Mouse (Mus musculus): ENCODE data around the gene Gm21885. TPM values are rescaled to one million over a fixed set of nuclear protein-coding genes. Genes with fewer than 3 reads are reported as not detected.

Gm21885 gene
- 0.34 and 0.43 TPM in 2 replicates for polyA plus RNA-seq (2014; fragmentation: Nextera tagmentation; extraction: Ambion mirVana)

DNA sequence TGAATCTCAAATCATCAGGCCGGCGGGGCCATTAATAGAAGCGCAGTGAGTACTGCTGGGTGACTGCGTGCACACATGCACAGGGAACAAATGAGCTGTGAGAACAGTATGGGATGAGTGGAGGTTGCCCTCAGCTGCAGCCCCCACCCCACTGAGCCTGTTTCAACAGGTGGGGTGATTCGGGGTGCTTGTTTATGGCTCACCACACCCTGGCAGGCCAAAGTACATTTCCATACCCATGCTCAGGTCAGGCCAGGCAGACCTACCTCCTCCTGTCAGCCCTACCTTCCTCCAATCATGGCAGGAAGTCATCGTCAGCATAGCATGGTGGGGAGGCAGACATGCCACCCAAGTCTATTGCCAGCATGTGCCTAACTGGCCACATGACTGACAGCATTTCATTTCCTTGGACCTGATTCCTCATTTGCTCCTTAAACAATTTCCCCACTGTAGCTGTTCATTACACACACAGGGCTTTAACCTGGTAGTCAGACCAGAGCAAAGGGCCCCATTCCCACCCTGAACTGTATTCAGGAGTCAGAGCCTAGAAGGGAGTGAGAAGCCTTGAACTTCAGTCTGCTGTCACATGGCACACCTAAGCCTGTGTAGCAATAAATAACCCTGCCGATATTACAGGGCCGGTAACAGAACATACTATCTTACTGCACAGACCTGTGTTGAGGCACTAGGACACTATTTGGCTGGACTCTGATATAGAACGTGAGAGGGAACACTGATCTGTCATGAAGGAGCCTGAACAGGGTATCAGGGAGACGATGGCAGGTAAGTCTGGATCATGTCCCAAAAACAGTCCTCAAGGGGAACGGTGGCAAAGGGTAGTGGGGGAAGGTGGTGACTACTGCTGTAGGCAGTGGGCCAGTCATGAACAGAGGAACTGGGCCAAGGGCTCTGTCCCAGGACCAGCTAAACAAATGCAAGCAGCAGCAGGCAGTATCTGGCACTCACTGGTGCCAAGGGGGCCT lies at the start of gene Gm21885:
Gene Gm21885, plus strand, starts transcription at position 675 of the 983 bp plus-strand sequence.
- no peaks in the 10 kb centered on the region for H3K9me3 ChIP-seq (ENCODE audit: control insufficient read depth, low read length)
- peaks cover 12% of the 10 kb centered on the region; the same call in 1 of the 2 replicates for H3K36me3 ChIP-seq (ENCODE audit: control insufficient read depth, insufficient read depth, low read length)
- no peak within 1 kb of the TSS for H3K4me3 ChIP-seq (ENCODE audit: low read depth, low read length)
- DNase-seq (ENCODE audit: low spot score, missing footprints) (no peak), ATAC-seq (ENCODE audit: low FRiP score) (no peak)
- no peaks in the 10 kb centered on the region; the same call in 1 of the 2 replicates for H3K4me1 ChIP-seq (ENCODE audit: control insufficient read depth, insufficient read depth, low read length)
- WGBS: 91% methylated on average over 11 of the region's 11 CpGs
- H3K9ac ChIP-seq (ENCODE audit: low read length): no peak within 1 kb of the TSS
- no peaks in the 10 kb centered on the region for H3K27me3 ChIP-seq (ENCODE audit: control insufficient read depth, insufficient read depth, low read length)
- no peak within 1 kb of the TSS for H3K4me2 ChIP-seq
- no peak within 1 kb of the TSS for H3K27ac ChIP-seq (ENCODE audit: low read depth, low read length)

DNA sequence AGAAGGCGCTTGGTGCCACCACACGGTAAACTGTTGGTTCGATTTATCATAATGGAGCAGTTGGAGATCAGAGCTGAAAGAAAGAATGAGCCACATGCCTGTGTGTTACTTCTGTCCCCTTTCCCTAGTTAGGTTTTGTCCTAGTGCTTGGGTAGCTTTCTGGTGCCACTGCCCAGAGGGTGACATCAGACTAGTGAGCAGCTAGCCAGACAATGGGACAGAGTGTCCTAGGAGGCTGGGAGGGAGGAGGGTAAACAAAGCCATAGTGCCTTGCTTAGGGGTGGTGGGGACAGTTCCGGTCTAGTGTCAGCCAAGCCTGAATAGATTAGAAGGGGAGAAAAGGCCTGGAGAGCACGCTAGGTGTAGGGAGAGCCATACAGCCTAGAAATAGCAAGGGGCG lies 48.3 kb upstream of the Gm21885 start:
- H3K4me3 ChIP-seq (ENCODE audit: low read depth, low read length): no peak overlapping the region
- WGBS: 66% methylated on average over 6 of the region's 6 CpGs
- no peaks in the 10 kb centered on the region for H3K9me3 ChIP-seq (ENCODE audit: control insufficient read depth, low read length)
- DNase-seq (ENCODE audit: low spot score, missing footprints): no peak
- peak; percentile 38; the same call in 1 of the 2 replicates for ATAC-seq (ENCODE audit: low FRiP score)
- H3K36me3 ChIP-seq (ENCODE audit: control insufficient read depth, insufficient read depth, low read length): no peaks in the 10 kb centered on the region
- H3K4me1 ChIP-seq (ENCODE audit: control insufficient read depth, insufficient read depth, low read length): peaks cover 5% of the 10 kb centered on the region
- H3K27me3 ChIP-seq (ENCODE audit: control insufficient read depth, insufficient read depth, low read length): no peaks in the 10 kb centered on the region
- H3K27ac ChIP-seq (ENCODE audit: low read depth, low read length): no peak overlapping the region
- no peak overlapping the region for H3K4me2 ChIP-seq
- no peak overlapping the region for H3K9ac ChIP-seq (ENCODE audit: low read length)

DNA sequence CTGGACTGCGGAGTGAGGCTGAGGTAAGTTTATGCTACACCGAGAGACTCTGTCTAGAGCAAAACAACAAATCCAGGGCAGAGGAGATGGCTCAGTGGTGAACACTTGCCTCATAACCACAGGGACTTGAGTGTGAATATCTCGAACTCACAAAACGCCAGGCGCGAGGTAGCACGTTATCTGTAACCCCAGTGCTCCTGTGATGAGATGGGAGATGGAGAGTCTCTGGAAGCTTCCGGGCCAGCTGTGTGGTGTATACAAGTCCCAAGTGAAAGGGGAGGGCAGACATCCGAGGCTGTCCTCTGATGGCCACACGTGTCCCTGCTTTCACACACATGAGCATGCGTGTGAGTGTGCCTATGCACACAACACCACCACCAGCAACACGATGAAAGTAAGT lies 47.3 kb upstream of the Gm21885 start:
- Histone ChIP-seq H3K4me3 (ENCODE audit: low read depth, low read length) (no peak overlapping the region), H3K27ac (ENCODE audit: low read depth, low read length) (no peak overlapping the region), H3K4me2 (no peak overlapping the region), H3K4me1 (ENCODE audit: control insufficient read depth, insufficient read depth, low read length) (peaks cover 5% of the 10 kb centered on the region; the same call in 1 of the 2 replicates), H3K9ac (ENCODE audit: low read length) (no peak overlapping the region), H3K36me3 (ENCODE audit: control insufficient read depth, insufficient read depth, low read length) (no peaks in the 10 kb centered on the region), H3K9me3 (ENCODE audit: control insufficient read depth, low read length) (no peaks in the 10 kb centered on the region), H3K27me3 (ENCODE audit: control insufficient read depth, insufficient read depth, low read length) (no peaks in the 10 kb centered on the region)
- no peak for ATAC-seq (ENCODE audit: low FRiP score)
- DNase-seq (ENCODE audit: low spot score, missing footprints): no peak
- 91% methylated on average over 12 of the region's 12 CpGs for WGBS

DNA sequence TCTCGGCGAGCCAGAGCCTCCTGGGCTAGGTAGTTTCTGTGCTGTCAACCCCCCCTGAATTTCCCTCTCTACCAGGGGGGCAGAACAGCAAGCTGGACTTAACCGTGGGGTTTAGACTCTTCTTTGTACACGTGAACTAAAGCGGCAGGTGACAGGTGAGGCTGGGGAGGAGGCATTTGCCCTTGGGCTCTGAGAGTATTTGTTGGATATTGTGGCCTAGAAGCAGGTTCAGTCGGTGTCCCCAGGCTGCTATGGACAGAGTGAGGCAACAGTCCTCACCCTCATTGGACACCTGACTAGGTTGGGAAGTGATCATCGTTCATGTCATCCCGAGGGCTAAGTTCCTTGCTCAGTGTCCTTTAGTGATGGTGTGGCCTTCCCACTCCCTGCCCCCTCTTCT lies 46.8 kb upstream of the Gm21885 start:
- WGBS: 89% methylated on average over 8 of the region's 8 CpGs
- Histone ChIP-seq H3K9me3 (ENCODE audit: control insufficient read depth, low read length) (no peaks in the 10 kb centered on the region), H3K4me2 (no peak overlapping the region), H3K36me3 (ENCODE audit: control insufficient read depth, insufficient read depth, low read length) (no peaks in the 10 kb centered on the region), H3K4me3 (ENCODE audit: low read depth, low read length) (no peak overlapping the region), H3K4me1 (ENCODE audit: control insufficient read depth, insufficient read depth, low read length) (peaks cover 8% of the 10 kb centered on the region; the same call in 1 of the 2 replicates), H3K27ac (ENCODE audit: low read depth, low read length) (no peak overlapping the region), H3K27me3 (ENCODE audit: control insufficient read depth, insufficient read depth, low read length) (no peaks in the 10 kb centered on the region), H3K9ac (ENCODE audit: low read length) (no peak overlapping the region)
- DNase-seq (ENCODE audit: low spot score, missing footprints) (no peak), ATAC-seq (ENCODE audit: low FRiP score) (no peak)

DNA sequence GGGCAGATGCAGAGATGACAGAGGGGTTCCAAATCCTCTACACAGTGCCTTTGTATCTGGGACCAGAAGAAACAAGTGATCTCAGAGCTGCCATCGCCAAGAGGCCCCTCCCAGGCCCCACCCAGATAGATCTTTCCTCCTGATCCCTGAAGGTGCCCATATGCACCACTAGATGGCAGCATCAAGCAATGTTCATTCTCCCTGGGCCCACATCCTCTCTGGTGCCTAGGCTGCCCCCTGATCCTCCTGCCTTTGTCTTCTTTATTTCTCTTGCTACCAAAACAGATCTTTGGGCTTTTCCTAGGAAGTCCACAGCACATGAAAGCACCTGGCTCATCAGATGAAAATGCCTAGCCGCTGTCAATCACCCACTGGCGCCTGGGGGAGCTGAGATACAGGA lies 45.6 kb upstream of the Gm21885 start:
- Histone ChIP-seq H3K36me3 (ENCODE audit: control insufficient read depth, insufficient read depth, low read length) (no peaks in the 10 kb centered on the region), H3K9me3 (ENCODE audit: control insufficient read depth, low read length) (no peaks in the 10 kb centered on the region), H3K4me1 (ENCODE audit: control insufficient read depth, insufficient read depth, low read length) (peaks cover 11% of the 10 kb centered on the region; the same call in 1 of the 2 replicates), H3K27me3 (ENCODE audit: control insufficient read depth, insufficient read depth, low read length) (no peaks in the 10 kb centered on the region), H3K4me2 (no peak overlapping the region), H3K4me3 (ENCODE audit: low read depth, low read length) (no peak overlapping the region), H3K27ac (ENCODE audit: low read depth, low read length) (no peak overlapping the region), H3K9ac (ENCODE audit: low read length) (peak overlapping the region; percentile 17; the same call in 1 of the 2 replicates)
- DNase-seq (ENCODE audit: low spot score, missing footprints) (peak; percentile 97), ATAC-seq (ENCODE audit: low FRiP score) (peak; percentile 88)
- WGBS: 21% methylated on average over 3 of the region's 3 CpGs

DNA sequence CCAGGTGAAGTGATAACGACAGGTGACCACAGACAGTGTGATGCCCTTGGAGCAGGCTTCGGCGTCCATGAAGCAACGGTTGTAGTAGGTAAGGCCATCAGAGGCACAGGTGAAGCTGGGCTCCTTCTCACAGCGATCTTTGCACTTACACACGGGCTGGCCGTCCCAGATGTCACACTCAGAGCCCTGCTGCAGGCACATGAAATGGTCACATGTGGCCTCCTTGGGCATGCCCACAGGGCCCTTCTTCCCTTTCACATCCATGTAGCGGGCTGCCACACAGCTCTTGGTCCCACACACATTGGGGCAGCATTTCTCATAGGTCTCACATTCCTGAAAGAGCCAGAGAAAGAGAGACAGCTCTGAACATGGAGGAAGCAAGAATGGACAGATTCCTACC lies 42.9 kb upstream of the Gm21885 start:
- Histone ChIP-seq H3K27me3 (ENCODE audit: control insufficient read depth, insufficient read depth, low read length) (no peaks in the 10 kb centered on the region; the same call in 1 of the 2 replicates), H3K9ac (ENCODE audit: low read length) (no peak overlapping the region), H3K4me3 (ENCODE audit: low read depth, low read length) (no peak overlapping the region), H3K4me2 (no peak overlapping the region), H3K9me3 (ENCODE audit: control insufficient read depth, low read length) (no peaks in the 10 kb centered on the region), H3K4me1 (ENCODE audit: control insufficient read depth, insufficient read depth, low read length) (peaks cover 20% of the 10 kb centered on the region), H3K36me3 (ENCODE audit: control insufficient read depth, insufficient read depth, low read length) (no peaks in the 10 kb centered on the region), H3K27ac (ENCODE audit: low read depth, low read length) (no peak overlapping the region)
- DNase-seq (ENCODE audit: low spot score, missing footprints) (no peak), ATAC-seq (ENCODE audit: low FRiP score) (no peak)
- WGBS: 89% methylated on average over 8 of the region's 8 CpGs

DNA sequence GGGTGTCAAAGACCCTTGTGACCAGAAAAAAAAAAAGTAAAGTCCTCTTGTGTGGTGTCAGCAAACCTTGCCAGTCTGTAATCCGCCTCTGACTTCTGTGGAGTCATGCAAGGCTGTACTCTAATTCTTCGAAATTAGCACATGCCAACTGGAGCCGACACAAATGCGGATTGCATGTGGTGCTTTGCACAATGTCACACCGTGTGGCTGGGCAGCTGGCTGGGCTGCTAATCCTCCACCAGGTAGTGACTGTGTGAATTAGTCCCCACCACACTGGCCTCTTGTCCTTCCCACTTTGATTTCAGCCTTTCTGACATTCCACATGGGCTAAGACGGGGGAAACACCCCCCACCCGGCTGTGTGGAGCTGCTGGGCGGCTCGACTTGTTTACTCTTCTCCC lies 42.0 kb upstream of the Gm21885 start:
- Histone ChIP-seq H3K4me1 (ENCODE audit: control insufficient read depth, insufficient read depth, low read length) (peaks cover 20% of the 10 kb centered on the region), H3K27ac (ENCODE audit: low read depth, low read length) (no peak overlapping the region), H3K4me2 (no peak overlapping the region), H3K36me3 (ENCODE audit: control insufficient read depth, insufficient read depth, low read length) (no peaks in the 10 kb centered on the region), H3K9ac (ENCODE audit: low read length) (no peak overlapping the region), H3K9me3 (ENCODE audit: control insufficient read depth, low read length) (no peaks in the 10 kb centered on the region), H3K4me3 (ENCODE audit: low read depth, low read length) (no peak overlapping the region), H3K27me3 (ENCODE audit: control insufficient read depth, insufficient read depth, low read length) (no peaks in the 10 kb centered on the region; the same call in 1 of the 2 replicates)
- ATAC-seq (ENCODE audit: low FRiP score) (no peak), DNase-seq (ENCODE audit: low spot score, missing footprints) (no peak)
- 30% methylated on average over 9 of the region's 9 CpGs for WGBS

DNA sequence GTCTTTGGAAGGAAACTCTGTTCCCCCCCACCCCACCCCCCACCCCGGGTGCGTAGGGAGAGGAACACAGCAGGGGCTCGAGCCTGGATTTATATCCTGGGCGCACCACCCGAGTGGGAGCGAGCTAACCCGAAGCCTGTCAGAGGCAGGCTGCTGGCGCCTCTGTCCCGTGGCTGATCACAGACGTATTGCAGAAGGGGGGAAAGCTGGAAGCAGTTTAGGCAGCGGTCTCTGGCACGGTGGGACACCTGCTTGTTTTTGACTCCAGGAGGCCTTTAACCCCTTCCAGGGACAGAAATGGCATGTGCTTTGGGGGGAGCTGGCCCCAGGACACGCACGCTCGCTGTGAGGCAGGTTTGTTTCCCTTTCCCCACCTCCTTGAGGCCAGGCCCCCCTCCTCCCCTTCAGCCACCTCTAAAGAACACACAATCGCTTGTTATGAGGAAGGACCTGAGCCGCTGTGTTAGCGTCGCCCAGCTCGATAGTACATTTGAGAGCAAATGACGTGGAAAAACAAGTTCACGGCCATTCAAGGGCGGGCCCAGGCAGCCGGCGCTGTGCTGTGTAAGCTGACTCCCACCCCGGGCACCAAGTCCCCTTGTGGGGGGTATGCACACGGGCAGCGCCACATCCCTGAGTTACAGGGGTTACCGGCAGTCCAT lies 38.8 kb upstream of the Gm21885 start:
- Histone ChIP-seq H3K9me3 (ENCODE audit: control insufficient read depth, low read length) (no peaks in the 10 kb centered on the region), H3K36me3 (ENCODE audit: control insufficient read depth, insufficient read depth, low read length) (no peaks in the 10 kb centered on the region), H3K4me3 (ENCODE audit: low read depth, low read length) (peak overlapping the region; percentile 9; the same call in 1 of the 2 replicates), H3K27ac (ENCODE audit: low read depth, low read length) (no peak overlapping the region), H3K9ac (ENCODE audit: low read length) (peak overlapping the region; percentile 45), H3K4me1 (ENCODE audit: control insufficient read depth, insufficient read depth, low read length) (peaks cover 20% of the 10 kb centered on the region), H3K27me3 (ENCODE audit: control insufficient read depth, insufficient read depth, low read length) (no peaks in the 10 kb centered on the region; the same call in 1 of the 2 replicates), H3K4me2 (peak overlapping the region; percentile 46)
- DNase-seq (ENCODE audit: low spot score, missing footprints) (peak; percentile 92), ATAC-seq (ENCODE audit: low FRiP score) (peak; percentile 20)
- WGBS: 4% methylated on average over 29 of the region's 29 CpGs

Measured in midbrain, embryonic 11.5 days (tissue).